Mouse (Mus musculus) kidney, adult 8-10 months (tissue): ENCODE results near the gene Cdcp2.
A peak's percentile ranks its signal among the peaks of the same experiment; 100 is the strongest.

ENCODE experiments used
- DNase-seq, 2 experiments: peaks; one replicate each; pipeline ENCODE4 v3.0.0; 2022

Gene Cdcp2

GRCm38 (mm10) chr4:107096841-107097373, at the start of gene Cdcp2:
Gene Cdcp2, plus strand, starts transcription at chr4:107096891.
- DNase-seq: no peak

DNA sequence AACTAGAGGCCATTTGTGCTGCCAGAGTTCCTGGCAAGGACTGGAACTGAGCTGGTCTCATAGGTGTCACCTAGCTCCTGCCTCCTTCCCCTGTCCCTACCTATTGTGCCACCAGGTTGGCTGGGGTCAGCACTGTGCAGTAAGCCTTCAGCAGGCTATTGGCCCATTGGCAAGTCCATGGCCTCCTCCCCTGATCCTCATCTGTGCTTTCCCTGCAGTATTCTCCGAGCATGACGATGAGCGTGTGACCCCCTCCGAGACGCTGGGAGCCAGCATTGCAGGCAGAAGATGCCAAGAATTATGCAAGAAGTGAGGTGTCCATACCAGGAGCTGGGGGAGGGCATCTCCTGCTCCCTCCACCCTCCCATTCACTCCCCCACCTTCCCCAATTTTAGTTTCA, 48.9 kb upstream of the Cdcp2 start:
- no peak for DNase-seq

DNA sequence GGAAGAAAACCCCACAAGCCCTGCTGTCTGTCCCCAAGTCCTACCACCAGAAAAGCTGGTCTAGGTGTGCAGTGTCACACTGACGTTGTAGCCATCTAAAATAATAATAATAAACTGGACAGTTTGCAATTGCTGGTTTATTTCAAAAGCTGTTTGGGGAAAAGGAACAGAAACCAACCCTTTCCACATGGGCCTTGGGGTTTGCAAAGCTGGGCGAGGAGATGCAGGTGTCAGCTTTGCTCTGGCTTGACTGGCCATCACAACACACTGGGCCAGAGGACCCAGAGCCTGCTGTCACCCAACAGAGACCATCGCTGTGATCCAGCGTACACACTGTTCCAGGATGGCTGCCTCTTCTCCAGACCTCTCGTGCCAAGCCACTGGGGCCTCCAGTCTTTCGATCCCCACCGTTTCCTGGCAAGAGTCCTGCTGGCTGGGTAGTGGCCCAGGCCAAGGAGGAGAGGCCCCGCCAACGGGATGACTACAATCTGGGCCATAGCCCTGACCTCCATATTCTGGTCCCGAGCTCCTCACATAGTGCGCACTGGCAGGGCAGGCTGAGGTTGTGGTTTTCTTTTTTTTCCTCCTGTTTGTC, 48.0 kb upstream of the Cdcp2 start:
- DNase-seq: no peak

- DNase-seq: no peak
Observed at GRCm38 (mm10) chr4:107051889-107052288, 44.8 kb upstream of the Cdcp2 start.

GRCm38 (mm10) chr4:107052962-107053553, 43.6 kb upstream of the Cdcp2 start:
- DNase-seq: no peak

GRCm38 (mm10) chr4:107056088-107056487, 40.6 kb upstream of the Cdcp2 start:
- DNase-seq: no peak

DNA sequence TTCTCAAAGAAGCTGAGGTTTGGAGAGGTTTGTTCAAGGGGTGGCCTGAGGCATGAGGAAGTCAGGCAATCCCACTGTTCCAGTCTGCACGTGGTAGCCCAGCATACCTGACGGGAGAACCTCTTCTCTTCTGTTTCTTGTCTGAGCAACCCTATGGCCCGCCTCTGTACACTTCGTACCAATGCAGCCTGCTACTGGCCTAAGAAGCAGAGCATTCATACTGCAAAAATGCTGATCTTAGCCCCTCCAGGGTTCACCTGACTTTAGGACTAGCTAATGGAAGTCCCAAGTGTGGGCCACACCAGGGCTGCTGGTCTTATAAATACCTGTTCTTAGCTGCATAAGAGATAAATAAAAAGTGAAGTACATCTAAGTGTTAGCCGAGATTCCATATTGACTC, 38.3 kb upstream of the Cdcp2 start:
- peak; percentile 22 to 33 for DNase-seq

- DNase-seq: no peak
Observed at GRCm38 (mm10) chr4:107058781-107059180, 37.9 kb upstream of the Cdcp2 start.

DNA sequence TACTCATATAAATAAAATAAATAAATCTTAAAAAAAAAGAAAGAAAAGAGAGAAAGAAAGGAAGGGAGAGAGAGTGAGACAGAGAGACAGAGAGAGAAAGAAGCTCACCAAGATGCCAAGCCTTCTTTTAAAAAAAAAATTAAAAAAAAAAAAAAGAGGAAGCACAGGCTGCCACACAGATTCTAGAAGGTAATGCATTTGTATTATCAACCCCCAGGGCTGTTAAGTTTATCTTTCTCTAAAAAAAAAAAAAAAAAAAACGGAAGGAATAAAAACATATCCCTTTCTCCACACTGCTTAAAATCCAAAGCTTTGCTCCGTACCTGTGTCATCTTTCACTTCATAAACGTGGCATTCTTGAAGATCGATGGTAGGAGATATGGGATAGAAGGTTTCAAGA, 35.1 kb upstream of the Cdcp2 start:
- DNase-seq: no peak

GRCm38 (mm10) chr4:107063214-107063613, 33.5 kb upstream of the Cdcp2 start:
- no peak for DNase-seq

DNA sequence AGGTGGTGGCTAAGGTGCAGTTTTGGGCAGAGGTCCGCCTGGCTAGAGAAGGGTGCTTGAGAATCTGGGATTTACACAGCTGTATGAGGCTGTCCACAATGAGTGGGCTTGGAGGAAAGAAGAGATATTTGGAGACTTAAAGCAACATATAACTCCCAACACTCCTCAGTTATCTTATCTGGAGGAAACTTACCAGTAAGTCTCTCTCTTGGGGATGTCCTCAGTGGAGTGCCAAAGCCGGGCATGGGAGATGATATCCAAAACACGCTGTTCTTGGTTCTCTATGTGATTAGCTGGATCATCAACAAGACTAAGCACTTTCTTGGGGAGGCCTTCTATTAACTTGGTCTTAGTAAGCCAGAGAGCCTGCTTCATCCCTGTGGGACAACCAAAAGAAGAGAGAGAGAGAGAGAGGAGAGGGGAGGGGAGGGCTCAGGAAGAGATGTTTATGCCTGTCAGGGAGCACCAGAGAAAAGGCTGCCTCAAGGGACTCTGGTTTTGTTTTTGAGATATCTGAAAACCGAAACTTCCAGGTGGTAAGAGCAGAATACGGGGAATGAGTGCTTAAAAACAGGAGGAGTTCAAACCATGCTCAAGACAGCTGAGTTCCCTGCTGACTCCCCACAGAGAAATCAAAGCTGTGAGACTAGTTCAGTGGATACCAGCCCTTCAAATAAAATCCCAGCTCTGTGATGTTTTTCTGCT, 32.1 kb upstream of the Cdcp2 start:
- DNase-seq: no peak

- DNase-seq: peak; percentile 97 to 98
Observed at GRCm38 (mm10) chr4:107066252-107067124, 30.2 kb upstream of the Cdcp2 start, which contains the start of the genes Mrpl37 and Cyb5rl. Gene Mrpl37, minus strand, starts transcription at chr4:107066868. Gene Cyb5rl, plus strand, starts transcription at chr4:107066988.

DNA sequence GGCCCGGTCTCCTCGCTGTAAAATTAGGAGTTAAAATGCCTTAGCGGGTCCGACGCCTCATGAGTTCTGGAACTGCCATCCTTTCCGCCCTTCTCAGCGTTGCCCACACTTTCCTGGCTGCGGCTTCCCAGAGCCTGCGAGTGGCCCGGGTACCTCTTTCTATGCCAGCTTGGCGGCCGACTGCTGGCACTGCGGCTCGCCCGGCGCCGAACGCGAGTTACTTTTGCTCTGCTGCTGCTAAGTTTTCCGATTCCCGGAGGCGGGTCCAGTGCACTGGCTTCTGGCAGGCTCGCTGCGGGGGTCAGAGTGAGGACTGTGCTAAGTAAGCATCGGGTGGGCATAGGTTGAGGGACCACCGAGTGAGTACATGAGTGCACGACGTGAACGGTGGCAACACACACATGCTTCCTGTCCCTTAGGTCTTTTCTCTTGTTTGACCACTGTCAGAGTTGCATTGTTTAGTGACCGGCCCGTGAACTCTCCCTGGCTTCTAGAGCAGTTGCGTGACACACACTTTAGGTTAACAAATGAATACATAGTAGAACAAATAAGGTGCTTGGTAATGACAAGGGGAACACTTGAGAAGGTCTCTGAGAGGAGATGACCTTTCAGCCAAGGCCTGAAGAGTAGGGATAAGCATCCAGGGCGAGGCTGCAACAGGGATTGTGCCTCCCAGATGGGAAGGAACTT, 29.4 kb upstream of the Cdcp2 start:
- DNase-seq: no peak

DNA sequence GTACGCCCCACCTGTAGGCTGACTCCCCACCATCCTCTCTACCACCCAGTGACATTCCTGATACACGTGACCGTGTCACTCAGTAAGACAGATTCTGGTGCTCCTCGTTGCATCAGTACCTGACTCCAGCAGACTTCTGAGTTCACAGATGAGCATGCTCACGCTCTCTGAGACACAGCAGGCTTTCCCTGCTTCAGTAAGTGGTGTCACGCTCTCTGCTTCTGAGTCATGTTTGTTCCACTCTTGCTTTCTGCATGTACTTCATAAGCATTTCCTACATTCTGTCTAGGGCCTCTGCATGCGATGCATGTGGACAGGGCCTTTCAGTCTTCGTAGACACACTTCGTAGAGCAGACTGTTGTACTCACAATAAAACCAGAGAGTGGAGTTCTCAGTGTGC, 24.3 kb upstream of the Cdcp2 start:
- no peak for DNase-seq

- no peak for DNase-seq
Observed at GRCm38 (mm10) chr4:107075456-107075855, 21.2 kb upstream of the Cdcp2 start.

- DNase-seq: no peak
Observed at GRCm38 (mm10) chr4:107078894-107079293, 17.8 kb upstream of the Cdcp2 start.

- peak in 1 of 2 experiments; percentile 38 for DNase-seq
Observed at GRCm38 (mm10) chr4:107079716-107080115, 17.0 kb upstream of the Cdcp2 start.

DNA sequence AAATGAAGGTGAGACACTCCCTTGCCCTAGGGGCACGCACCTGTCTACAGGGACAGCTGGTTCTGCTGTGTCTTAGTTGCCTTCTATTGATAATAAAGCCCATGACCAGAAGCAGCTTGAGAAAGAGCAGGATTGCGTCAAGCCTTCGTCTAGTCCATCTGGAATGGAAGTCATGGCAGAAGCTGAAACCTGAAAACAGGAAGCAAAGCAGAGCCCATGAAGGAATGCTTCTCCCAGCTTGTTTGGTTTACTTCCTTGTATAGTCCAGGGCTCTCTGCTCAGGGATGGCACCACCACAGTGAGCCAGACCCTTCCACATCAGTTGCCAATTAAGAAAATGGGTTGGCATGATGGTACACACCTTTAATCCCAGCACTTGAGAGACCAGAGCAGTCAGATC, 14.5 kb upstream of the Cdcp2 start:
- DNase-seq: no peak

- DNase-seq: no peak
Observed at GRCm38 (mm10) chr4:107083126-107083525, 13.6 kb upstream of the Cdcp2 start.

- DNase-seq: no peak
Observed at GRCm38 (mm10) chr4:107084343-107084742, 12.3 kb upstream of the Cdcp2 start.

DNA sequence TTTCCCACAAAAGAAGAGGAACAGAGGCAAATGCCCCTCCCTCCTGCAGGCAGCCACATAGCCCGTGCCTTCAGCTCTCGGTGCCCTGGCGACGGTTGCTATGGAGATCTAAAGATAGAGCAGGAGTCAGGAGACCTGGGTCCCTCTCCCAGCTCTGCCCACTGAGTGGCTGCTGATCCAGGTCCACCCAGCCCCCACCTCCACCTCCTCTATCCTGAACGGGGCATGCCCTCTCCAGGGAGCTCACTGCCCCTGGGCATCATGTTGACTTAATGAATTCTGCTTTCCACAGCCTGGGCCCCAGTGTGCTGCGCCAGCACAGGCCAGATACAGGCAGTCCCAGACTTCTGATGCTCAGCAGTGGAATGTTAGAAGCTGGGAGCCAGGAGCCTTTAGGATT, 11.8 kb upstream of the Cdcp2 start:
- peak; percentile 75 to 91 for DNase-seq

DNA sequence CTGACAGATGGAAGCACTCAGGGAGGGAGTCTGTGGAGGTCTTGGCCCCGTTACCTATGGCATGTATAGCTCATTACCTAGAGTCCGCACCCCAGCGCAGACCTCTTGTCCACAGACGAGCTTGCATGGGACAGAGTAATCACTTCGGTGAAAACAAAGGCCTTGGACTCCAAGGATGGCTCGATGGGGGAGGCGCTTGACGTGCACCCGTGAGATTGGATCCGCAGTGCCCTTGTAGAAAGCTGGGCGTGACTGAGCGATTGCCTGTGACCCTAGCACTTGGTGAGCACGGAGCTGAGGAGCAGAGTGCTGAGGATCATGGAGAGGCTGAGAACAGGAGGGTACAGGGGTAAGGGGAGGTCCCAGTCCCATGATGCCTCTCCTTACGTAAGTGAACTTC, 5.0 kb upstream of the Cdcp2 start:
- DNase-seq: no peak
